Mouse (Mus musculus): Measurements from ENCODE around the gene Phf5a. TPM values are rescaled to one million over a fixed set of nuclear protein-coding genes. Genes with fewer than 3 reads are reported as not detected.

Phf5a gene
- polyA plus RNA-seq, 1 experiment = 85.1 TPM

DNA sequence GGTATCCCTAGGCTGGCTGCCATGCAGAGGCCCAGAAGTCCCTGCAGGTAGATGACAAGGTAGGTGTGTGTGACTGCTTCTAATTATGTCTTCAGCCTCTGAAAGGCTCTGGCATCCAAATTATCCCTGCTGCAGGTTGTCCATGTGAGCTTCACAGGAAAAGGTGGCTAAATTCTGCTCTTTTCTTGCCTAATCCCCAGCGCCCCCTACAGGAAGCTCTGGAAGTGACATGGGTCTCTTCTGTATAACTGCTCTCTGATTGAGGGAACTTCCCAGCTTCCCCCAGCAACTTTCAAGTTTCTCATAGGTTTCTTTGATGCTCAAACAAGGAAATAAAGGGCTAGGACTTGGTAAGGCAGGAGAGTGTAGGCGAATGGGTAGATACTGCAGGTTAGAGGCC lies 33.2 kb upstream of the Phf5a start:
- TF ChIP-seq CTCF (IDR thresholded peaks at IDR 0.05; ENCODE audit: borderline replicate concordance, extremely low read depth, insufficient read depth, insufficient read length) (peak; percentile 70; the same call in 1 of the 2 replicates), POLR2A (IDR thresholded peaks at IDR 0.05; ENCODE audit: borderline replicate concordance, extremely low read depth, insufficient read depth, insufficient read length, poor library complexity, severe bottlenecking) (no peak)
- peak; percentile 72 for DNase-seq (ENCODE audit: low read depth)

DNA sequence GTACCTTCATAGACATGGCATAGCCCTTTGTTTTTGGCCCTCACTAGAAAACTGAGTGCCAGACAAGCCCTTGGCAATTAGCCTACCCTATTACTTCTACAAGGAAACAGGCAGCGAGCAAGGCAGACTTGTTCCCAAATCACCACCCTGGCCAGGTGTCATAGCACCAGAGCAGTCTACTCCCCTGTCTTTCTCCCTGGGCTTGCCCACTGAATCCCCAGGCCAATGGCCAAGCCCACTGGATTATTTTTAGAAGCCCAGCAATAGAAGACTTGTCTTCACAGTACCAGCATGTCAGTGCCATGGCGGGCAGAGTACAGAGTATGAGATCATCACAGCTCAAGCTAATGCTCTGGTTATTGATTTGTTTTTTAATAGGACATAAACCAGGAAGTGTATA lies 27.0 kb upstream of the Phf5a start:
- no peak for DNase-seq (ENCODE audit: low read depth)
- TF ChIP-seq POLR2A (IDR thresholded peaks at IDR 0.05; ENCODE audit: borderline replicate concordance, extremely low read depth, insufficient read depth, insufficient read length, poor library complexity, severe bottlenecking) = no peak
- no peak for TF ChIP-seq CTCF (IDR thresholded peaks at IDR 0.05; ENCODE audit: borderline replicate concordance, extremely low read depth, insufficient read depth, insufficient read length)

DNA sequence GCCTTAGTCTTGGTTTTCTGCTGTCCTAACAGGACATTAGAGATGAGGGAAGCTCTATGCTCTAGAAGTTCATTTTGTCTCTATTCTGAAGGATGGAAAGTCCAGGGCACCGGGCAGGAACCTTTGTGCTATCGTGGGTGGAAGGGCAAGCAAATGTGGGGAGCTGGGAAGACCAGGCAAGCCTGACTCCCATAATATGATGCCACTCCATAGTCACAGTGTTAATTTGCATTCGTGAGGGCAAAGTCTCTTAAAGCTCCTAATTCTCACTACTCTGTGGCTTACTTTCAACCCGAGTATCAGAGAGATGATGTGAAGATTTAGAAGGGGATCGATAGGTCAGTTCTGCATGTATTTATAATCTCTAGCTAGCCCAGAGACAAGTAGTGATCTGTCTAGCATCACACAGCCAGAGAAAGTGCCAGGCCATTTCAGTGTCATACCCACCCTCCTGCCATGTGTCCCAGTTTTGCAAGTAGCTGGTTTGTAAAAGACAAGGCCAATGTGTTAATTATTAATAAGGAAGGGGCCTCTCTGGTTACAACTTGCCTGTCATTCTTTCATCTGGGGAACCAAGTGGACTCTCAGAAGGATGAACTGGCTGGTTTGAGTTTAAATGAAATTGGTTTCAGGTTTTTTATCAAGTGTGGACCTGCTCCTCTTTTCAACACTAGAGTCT lies 26.0 kb upstream of the Phf5a start:
- no peak for DNase-seq (ENCODE audit: low read depth)
- no peak for TF ChIP-seq CTCF (IDR thresholded peaks at IDR 0.05; ENCODE audit: borderline replicate concordance, extremely low read depth, insufficient read depth, insufficient read length)
- TF ChIP-seq POLR2A (IDR thresholded peaks at IDR 0.05; ENCODE audit: borderline replicate concordance, extremely low read depth, insufficient read depth, insufficient read length, poor library complexity, severe bottlenecking) = no peak

DNA sequence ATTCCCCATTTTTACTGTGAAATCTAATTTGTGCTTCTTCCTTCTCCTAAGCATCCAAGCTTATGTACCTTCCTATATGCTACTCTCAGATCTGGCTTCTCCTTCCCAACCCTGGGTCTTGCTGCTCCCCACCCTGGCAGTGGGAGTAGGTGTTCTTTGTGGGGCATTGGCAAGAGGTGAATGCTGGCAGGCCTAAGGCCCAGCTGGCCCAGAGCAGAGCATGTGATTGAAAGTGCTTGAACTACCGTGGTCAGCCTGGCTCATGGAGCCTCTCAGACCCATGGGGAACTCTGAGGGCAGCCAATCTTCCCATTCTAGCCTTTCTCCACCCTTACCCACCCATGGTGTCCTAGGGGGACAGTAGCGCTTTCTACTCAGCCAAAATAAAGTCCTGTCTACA lies 24.7 kb upstream of the Phf5a start:
- no peak for DNase-seq (ENCODE audit: low read depth)
- TF ChIP-seq CTCF (IDR thresholded peaks at IDR 0.05; ENCODE audit: borderline replicate concordance, extremely low read depth, insufficient read depth, insufficient read length) (no peak), POLR2A (IDR thresholded peaks at IDR 0.05; ENCODE audit: borderline replicate concordance, extremely low read depth, insufficient read depth, insufficient read length, poor library complexity, severe bottlenecking) (no peak)

DNA sequence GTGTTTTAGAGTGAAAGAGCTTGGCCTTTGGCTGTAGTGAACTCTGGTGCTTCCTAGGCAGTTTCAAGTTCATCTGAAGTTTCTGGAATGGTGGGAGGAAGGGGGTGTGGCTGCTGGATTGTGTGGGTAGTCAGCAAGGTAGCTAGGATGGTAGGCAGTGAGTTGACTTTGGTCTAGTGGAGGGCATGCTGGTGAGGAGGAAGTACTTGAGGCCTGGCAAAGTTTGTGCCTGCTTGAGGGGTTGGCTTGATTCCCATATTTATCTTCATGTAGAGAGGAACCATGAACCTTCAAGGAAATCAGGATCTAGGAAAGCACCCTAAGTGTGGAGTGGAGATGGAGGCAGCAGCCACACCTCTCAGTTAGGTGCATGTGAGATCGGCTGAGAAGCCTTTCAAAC lies 22.3 kb upstream of the Phf5a start:
- no peak for DNase-seq (ENCODE audit: low read depth)
- TF ChIP-seq POLR2A (IDR thresholded peaks at IDR 0.05; ENCODE audit: borderline replicate concordance, extremely low read depth, insufficient read depth, insufficient read length, poor library complexity, severe bottlenecking) = no peak
- TF ChIP-seq CTCF (IDR thresholded peaks at IDR 0.05; ENCODE audit: borderline replicate concordance, extremely low read depth, insufficient read depth, insufficient read length) = no peak

DNA sequence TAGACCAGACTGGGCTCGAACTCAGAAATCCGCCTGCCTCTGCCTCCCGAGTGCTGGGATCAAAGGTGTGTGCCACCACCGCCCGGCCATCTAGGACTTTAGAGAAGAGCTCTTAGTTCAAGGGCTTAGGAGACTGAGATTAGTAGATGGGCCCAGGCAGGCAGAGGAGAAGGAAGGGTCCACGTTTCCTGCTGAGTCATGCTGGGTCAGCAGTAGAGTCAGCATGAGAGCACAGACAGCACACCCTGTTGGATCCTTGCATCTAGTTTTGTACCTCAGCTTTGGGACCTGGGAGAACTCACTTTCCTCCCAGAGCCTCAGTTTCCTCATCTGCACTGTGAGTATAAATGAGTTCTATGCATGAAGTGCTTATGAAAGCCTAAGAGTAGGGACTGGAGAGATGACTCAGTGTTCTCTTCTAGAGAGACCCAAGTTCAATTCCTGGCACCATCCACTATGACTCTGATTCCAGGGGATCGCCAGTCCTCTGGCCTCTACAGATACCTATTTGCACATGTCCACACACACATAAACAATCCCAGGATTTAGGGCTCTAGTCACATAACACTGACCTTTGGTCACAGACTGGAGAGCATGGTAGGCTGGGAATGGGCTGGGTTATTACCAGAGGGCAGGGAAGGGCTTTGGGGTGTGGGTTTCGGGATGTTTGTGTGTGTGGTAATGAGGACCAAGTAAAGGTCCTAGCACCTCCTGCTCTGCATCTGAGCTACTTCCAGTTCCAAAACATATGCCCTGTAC lies 20.3 kb upstream of the Phf5a start:
- TF ChIP-seq CTCF (IDR thresholded peaks at IDR 0.05; ENCODE audit: borderline replicate concordance, extremely low read depth, insufficient read depth, insufficient read length) (no peak), POLR2A (IDR thresholded peaks at IDR 0.05; ENCODE audit: borderline replicate concordance, extremely low read depth, insufficient read depth, insufficient read length, poor library complexity, severe bottlenecking) (no peak)
- DNase-seq (ENCODE audit: low read depth) = no peak

DNA sequence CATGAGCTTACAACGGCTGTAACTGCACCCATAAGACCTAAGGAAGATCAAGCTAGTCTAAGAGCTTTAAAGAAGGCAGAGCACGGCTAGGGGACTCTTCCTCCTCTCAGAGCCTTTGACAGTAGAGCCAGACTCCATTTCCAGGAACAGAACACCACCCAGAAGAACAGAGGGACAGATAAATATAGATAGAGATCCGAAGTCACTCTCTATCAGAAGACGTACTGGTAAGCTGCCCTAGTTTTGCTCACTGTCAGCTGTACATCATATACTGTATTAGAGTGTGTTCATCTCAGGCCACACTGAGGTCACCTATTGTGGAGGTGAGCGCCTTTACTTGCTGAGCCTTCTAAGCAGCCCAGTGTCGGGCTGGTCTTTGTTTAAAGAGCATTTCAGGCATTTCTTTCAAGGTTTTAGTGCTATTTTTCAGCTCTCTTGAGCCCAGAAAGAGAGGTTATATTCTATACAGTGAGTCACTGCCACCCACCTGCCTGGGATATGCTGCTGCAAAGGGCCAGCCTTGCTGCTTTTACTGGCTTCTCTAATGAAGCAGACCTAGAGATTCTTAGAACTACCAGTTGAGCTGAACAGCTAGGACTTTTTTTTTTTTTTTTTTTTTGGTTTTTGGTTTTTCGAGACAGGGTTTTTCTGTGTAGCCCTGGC lies 19.6 kb upstream of the Phf5a start:
- TF ChIP-seq CTCF (IDR thresholded peaks at IDR 0.05; ENCODE audit: borderline replicate concordance, extremely low read depth, insufficient read depth, insufficient read length) (no peak), POLR2A (IDR thresholded peaks at IDR 0.05; ENCODE audit: borderline replicate concordance, extremely low read depth, insufficient read depth, insufficient read length, poor library complexity, severe bottlenecking) (no peak)

DNA sequence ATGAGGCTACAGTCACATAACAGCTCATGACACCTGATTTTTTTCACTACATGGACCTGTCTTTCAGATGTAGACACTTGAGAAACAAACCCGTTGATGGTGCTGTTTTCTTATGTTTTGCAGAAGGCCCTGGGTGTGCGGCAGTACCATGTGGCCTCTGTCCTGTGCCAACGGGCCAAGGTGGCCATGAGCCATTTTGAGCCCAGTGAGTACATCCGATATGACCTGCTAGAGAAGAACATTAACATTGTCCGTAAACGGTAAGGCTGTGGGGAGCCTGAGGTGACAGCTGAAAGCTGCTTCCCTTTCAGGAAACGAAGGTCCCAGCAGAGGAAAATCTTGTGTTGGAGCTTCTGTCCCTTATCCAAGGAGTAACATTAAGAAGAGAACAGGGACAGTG lies 17.5 kb upstream of the Phf5a start:
- no peak for DNase-seq (ENCODE audit: low read depth)
- TF ChIP-seq POLR2A (IDR thresholded peaks at IDR 0.05; ENCODE audit: borderline replicate concordance, extremely low read depth, insufficient read depth, insufficient read length, poor library complexity, severe bottlenecking) (no peak), CTCF (IDR thresholded peaks at IDR 0.05; ENCODE audit: borderline replicate concordance, extremely low read depth, insufficient read depth, insufficient read length) (no peak)

More for the DNA sequence above, 19.6 kb upstream of the Phf5a start:
- no peak for DNase-seq (ENCODE audit: low read depth)

DNA sequence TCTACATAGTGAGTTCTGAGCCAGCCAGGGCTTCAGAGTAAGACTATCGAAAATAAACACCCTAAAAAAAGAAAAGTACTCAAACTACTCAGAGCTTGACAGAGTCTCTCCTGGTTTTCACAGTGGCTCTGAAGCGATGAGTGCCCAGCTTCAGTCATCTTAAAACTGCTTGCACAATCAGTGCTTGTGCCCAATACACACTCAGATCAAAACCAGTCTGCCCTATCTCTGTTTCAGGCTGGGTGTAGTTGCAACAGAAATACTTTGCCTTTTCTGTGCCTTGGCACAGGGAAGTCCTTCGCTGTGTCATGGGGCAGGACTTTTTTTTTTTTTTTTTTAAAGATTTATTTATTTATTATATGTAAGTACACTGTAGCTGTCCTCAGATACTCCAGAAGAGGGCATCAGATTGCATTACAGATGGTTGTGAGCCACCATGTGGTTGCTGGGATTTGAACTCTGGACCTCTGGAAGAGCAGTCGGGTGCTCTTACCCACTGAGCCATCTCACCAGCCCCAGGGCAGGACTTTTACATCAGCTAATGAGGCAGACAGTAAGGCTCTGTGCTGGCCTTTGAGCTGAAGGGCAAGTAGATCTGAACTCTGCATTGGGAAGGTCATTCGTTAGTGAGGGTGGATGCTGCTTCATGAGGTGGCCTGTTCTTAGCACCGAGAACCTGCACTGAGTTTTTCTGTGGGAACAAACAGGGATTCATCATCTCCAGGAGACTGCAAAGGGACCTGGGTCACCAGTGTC lies 15.3 kb upstream of the Phf5a start:
- no peak for DNase-seq (ENCODE audit: low read depth)
- TF ChIP-seq POLR2A (IDR thresholded peaks at IDR 0.05; ENCODE audit: borderline replicate concordance, extremely low read depth, insufficient read depth, insufficient read length, poor library complexity, severe bottlenecking) = no peak
- TF ChIP-seq CTCF (IDR thresholded peaks at IDR 0.05; ENCODE audit: borderline replicate concordance, extremely low read depth, insufficient read depth, insufficient read length) = no peak

DNA sequence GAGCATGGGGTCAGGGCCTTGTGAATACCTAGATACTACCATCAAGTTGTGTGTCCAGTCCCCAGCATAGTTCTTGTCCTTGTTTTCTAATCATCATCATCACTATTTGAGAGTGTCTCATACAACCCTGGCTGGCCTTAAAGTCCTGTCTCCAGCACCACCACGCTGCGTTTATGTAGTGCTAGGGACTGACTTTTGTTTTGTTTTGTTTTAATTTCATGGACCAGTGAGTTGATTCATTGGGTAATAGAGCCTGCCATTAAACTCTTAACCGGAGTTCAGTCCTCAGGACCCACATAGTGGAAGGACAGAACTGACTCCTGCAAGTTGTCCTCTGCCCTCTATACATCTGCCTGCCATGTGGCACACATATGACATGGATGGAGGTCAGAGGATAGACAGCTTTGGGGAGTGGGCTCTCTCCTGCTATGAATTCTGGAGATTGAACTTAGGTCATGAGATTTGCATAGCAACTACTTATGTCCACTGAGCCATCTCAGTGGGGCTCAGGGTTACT lies 13.8 kb upstream of the Phf5a start:
- DNase-seq (ENCODE audit: low read depth) = no peak
- TF ChIP-seq POLR2A (IDR thresholded peaks at IDR 0.05; ENCODE audit: borderline replicate concordance, extremely low read depth, insufficient read depth, insufficient read length, poor library complexity, severe bottlenecking) (no peak), CTCF (IDR thresholded peaks at IDR 0.05; ENCODE audit: borderline replicate concordance, extremely low read depth, insufficient read depth, insufficient read length) (no peak)

DNA sequence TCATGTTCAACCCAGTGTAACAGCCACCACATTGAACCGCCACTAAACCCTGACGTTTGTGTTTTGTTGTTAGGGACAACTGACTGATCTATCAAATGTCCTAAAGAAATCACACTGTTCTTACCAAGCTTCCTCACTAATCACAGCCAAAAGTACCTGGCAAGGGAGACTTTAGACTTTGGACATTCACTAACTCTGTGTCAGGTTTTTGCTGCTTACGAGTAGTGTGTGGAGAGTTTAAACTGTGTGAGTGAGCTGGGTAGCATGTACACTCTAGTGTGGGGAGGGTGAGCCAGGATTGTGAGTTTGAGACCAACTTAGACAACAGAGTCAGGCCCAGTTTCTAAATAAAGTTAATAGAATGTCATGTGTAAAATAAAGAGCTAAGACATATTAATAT lies 10.6 kb upstream of the Phf5a start:
- TF ChIP-seq CTCF (IDR thresholded peaks at IDR 0.05; ENCODE audit: borderline replicate concordance, extremely low read depth, insufficient read depth, insufficient read length) (no peak), POLR2A (IDR thresholded peaks at IDR 0.05; ENCODE audit: borderline replicate concordance, extremely low read depth, insufficient read depth, insufficient read length, poor library complexity, severe bottlenecking) (no peak)
- DNase-seq (ENCODE audit: low read depth) = no peak

Data from brain, embryonic 14.5 days (tissue).